Mouse (Mus musculus): Measurements from ENCODE around the gene Sgf29. TPM values are rescaled to one million over a fixed set of nuclear protein-coding genes. Genes with fewer than 3 reads are reported as not detected.

The Sgf29 gene
- total and polyA plus RNA-seq, 2 experiments from 2014 or later = 20.7 to 25.3 TPM

DNA sequence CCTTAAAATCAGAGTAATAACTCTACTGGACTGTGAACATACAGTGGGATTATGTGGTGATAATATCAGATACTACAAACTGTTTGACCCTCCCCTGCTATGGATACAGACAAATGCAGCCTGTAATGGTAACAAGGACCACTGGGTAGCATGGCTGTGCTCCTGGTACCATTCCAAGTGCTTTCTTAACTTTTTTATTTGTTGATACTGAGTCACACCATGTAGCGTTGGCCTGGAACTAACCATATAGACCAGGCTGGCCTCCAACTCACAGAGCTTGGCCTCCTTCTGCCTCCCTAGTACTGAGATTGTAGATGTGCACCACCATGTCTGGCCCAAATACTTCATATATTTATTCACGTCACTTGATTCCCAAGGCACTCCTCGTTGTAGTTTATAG, 16.2 kb downstream of the Sgf29 start:
- 85% methylated on average over 3 of the region's 3 CpGs for WGBS

DNA sequence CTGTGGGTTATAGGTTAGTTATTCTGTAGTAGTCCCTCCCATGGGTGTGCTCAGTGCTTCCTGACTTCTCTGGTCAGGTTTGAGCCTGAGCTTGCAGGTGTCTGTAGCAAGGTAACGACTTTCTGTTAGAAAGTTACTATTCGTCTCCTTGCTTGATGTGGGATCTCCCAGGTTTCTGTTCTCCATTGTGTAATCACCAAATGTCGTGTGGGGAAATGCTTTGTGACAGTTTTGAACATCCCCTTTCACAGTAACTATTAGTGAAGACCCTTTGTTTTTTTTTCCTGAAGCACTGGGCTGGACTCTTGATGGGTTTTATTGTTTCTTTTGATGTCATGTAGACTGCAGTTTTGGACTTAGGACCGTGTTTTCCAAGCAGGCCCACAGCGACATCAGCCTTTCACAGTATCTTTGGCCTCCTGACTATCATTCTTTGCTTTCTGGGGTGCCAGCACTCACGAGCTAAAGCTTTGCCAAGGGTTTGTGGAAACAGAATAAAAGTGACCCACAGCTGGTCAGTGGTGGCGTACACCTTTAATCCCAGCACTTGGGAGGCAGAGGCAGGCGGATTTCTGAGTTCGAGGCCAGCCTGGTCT, 18.5 kb downstream of the Sgf29 start:
- Histone ChIP-seq H3K27me3 (ENCODE audit: control insufficient read depth, insufficient read depth, low read length) (no peaks in the 10 kb centered on the region), H3K36me3 (replicated peaks; ENCODE audit: control insufficient read depth, insufficient read depth, low read length) (peaks cover 31% of the 10 kb centered on the region), H3K4me2 (ENCODE audit: low read depth, low read length) (no peak overlapping the region), H3K4me3 (ENCODE audit: low read depth, low read length) (no peak overlapping the region), H3K27ac (ENCODE audit: low read depth) (peak overlapping the region; percentile 84), H3K4me1 (ENCODE audit: control insufficient read depth, insufficient read depth) (no peaks in the 10 kb centered on the region), H3K9ac (replicated peaks; ENCODE audit: low read depth, low read length) (no peak overlapping the region), H3K9me3 (replicated peaks; ENCODE audit: control insufficient read depth, low read length) (no peaks in the 10 kb centered on the region)
- no peak for DNase-seq (ENCODE audit: low spot score)
- 73% methylated on average over 9 of the region's 9 CpGs for WGBS
- TF ChIP-seq EP300 (IDR thresholded peaks at IDR 0.05; ENCODE audit: low read depth) (no peak), CTCF (IDR thresholded peaks at IDR 0.05; ENCODE audit: low read depth) (no peak)
- ATAC-seq (ENCODE audit: insufficient read depth, low read depth) = no peak

More for the DNA sequence above, 16.2 kb downstream of the Sgf29 start:
- Histone ChIP-seq H3K36me3 (replicated peaks; ENCODE audit: control insufficient read depth, insufficient read depth, low read length) (peaks cover 26% of the 10 kb centered on the region), H3K9ac (replicated peaks; ENCODE audit: low read depth, low read length) (no peak overlapping the region), H3K27ac (ENCODE audit: low read depth) (no peak overlapping the region), H3K4me3 (ENCODE audit: low read depth, low read length) (no peak overlapping the region), H3K4me2 (ENCODE audit: low read depth, low read length) (no peak overlapping the region), H3K9me3 (replicated peaks; ENCODE audit: control insufficient read depth, low read length) (no peaks in the 10 kb centered on the region), H3K4me1 (ENCODE audit: control insufficient read depth, insufficient read depth) (no peaks in the 10 kb centered on the region), H3K27me3 (ENCODE audit: control insufficient read depth, insufficient read depth, low read length) (no peaks in the 10 kb centered on the region)
- no peak for DNase-seq (ENCODE audit: low spot score)
- no peak for TF ChIP-seq EP300 (IDR thresholded peaks at IDR 0.05; ENCODE audit: low read depth)
- no peak for TF ChIP-seq CTCF (IDR thresholded peaks at IDR 0.05; ENCODE audit: low read depth)
- ATAC-seq (ENCODE audit: insufficient read depth, low read depth) = no peak

DNA sequence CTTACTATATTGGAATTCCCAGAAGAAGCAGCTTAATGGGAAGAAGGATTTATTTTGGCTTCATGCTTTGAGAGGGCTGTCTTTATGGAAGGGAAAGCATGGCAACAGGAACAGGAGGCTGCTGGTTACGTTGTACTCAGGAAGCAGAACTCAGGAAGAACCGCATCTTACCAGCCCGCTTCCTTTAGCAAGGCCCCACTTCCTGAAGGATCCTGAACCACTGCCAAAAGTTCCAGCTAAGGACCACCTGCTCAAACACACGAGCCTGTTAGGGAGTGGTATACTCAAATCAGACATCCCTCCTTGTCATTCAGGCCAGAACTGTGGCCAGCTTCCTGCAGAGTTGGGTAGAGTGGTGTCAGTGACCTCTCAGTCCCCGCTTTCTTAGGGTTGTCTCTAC, 19.3 kb downstream of the Sgf29 start:
- no peak for TF ChIP-seq CTCF (IDR thresholded peaks at IDR 0.05; ENCODE audit: low read depth)
- 0 out of 2 replicates have a peak, but pooled peaks have one; percentile 44 for TF ChIP-seq EP300 (IDR thresholded peaks at IDR 0.05; ENCODE audit: low read depth)
- Histone ChIP-seq H3K9ac (replicated peaks; ENCODE audit: low read depth, low read length) (no peak overlapping the region), H3K27ac (ENCODE audit: low read depth) (peak overlapping the region; percentile 84), H3K4me3 (ENCODE audit: low read depth, low read length) (no peak overlapping the region), H3K9me3 (replicated peaks; ENCODE audit: control insufficient read depth, low read length) (no peaks in the 10 kb centered on the region), H3K4me1 (ENCODE audit: control insufficient read depth, insufficient read depth) (no peaks in the 10 kb centered on the region), H3K4me2 (ENCODE audit: low read depth, low read length) (no peak overlapping the region), H3K36me3 (replicated peaks; ENCODE audit: control insufficient read depth, insufficient read depth, low read length) (peaks cover 32% of the 10 kb centered on the region), H3K27me3 (ENCODE audit: control insufficient read depth, insufficient read depth, low read length) (no peaks in the 10 kb centered on the region)
- ATAC-seq (ENCODE audit: insufficient read depth, low read depth) (peak; percentile 41; the same call in 1 of the 2 replicates), DNase-seq (ENCODE audit: low spot score) (peak; percentile 41)
- 48% methylated on average over 5 of the region's 5 CpGs for WGBS

DNA sequence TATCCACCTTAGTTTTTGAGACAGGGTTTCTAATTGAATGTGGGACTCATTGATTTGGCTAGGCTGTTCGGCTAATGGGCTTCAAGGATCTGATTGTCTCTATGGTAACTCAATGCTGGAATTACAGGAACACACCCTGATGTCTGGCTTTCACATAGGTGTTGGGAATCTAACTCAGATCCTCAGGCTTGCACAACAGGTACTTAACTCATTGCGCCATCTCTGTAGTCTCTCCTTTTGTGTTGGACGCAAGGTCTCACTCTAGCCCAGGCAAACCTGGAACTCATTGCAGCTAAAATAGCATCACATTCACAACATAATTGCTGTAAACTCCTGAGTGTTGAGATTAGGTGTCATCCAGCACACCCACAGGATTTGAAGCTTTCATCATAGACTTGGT, 21.0 kb downstream of the Sgf29 start:
- H3K9me3 ChIP-seq (replicated peaks; ENCODE audit: control insufficient read depth, low read length) = no peaks in the 10 kb centered on the region
- no peak overlapping the region for H3K9ac ChIP-seq (replicated peaks; ENCODE audit: low read depth, low read length)
- no peak for TF ChIP-seq CTCF (IDR thresholded peaks at IDR 0.05; ENCODE audit: low read depth)
- TF ChIP-seq EP300 (IDR thresholded peaks at IDR 0.05; ENCODE audit: low read depth) = no peak
- 86% methylated on average over 3 of the region's 3 CpGs for WGBS
- H3K4me1 ChIP-seq (ENCODE audit: control insufficient read depth, insufficient read depth) = no peaks in the 10 kb centered on the region
- DNase-seq (ENCODE audit: low spot score) (no peak), ATAC-seq (ENCODE audit: insufficient read depth, low read depth) (no peak)
- no peaks in the 10 kb centered on the region for H3K27me3 ChIP-seq (ENCODE audit: control insufficient read depth, insufficient read depth, low read length)
- no peak overlapping the region for H3K27ac ChIP-seq (ENCODE audit: low read depth)
- H3K4me2 ChIP-seq (ENCODE audit: low read depth, low read length) = no peak overlapping the region
- peaks cover 23% of the 10 kb centered on the region for H3K36me3 ChIP-seq (replicated peaks; ENCODE audit: control insufficient read depth, insufficient read depth, low read length)
- no peak overlapping the region for H3K4me3 ChIP-seq (ENCODE audit: low read depth, low read length)

DNA sequence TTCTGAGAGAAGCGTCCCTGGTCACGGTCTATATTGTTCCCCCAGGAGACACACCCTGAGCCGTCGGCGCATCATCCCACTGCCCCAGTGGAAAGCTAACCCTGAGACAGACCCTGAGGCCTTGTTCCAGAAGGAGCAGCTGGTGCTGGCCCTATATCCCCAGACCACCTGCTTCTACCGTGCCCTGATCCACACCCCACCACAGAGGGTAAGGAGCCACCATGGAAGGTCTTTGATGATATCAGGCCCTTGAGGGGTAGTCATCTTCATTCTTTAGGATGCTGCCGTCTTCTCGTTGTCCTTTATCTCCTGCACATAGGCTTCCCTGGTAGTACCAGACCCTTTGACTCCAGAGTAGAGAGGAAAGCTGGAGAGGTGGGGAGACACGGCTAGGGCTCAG, 23.0 kb downstream of the Sgf29 start:
- no peak for ATAC-seq (ENCODE audit: insufficient read depth, low read depth)
- no peak overlapping the region for H3K4me3 ChIP-seq (ENCODE audit: low read depth, low read length)
- H3K27ac ChIP-seq (ENCODE audit: low read depth) = no peak overlapping the region
- H3K4me1 ChIP-seq (ENCODE audit: control insufficient read depth, insufficient read depth) = peaks cover 6% of the 10 kb centered on the region
- no peak overlapping the region for H3K4me2 ChIP-seq (ENCODE audit: low read depth, low read length)
- DNase-seq (ENCODE audit: low spot score) = no peak
- peaks cover 19% of the 10 kb centered on the region; the same call in 1 of the 2 replicates for H3K36me3 ChIP-seq (replicated peaks; ENCODE audit: control insufficient read depth, insufficient read depth, low read length)
- H3K9me3 ChIP-seq (replicated peaks; ENCODE audit: control insufficient read depth, low read length) = no peaks in the 10 kb centered on the region
- H3K9ac ChIP-seq (replicated peaks; ENCODE audit: low read depth, low read length) = no peak overlapping the region
- H3K27me3 ChIP-seq (ENCODE audit: control insufficient read depth, insufficient read depth, low read length) = no peaks in the 10 kb centered on the region
- TF ChIP-seq EP300 (IDR thresholded peaks at IDR 0.05; ENCODE audit: low read depth) (no peak), CTCF (IDR thresholded peaks at IDR 0.05; ENCODE audit: low read depth) (no peak)
- WGBS = 90% methylated on average over 9 of the region's 9 CpGs

DNA sequence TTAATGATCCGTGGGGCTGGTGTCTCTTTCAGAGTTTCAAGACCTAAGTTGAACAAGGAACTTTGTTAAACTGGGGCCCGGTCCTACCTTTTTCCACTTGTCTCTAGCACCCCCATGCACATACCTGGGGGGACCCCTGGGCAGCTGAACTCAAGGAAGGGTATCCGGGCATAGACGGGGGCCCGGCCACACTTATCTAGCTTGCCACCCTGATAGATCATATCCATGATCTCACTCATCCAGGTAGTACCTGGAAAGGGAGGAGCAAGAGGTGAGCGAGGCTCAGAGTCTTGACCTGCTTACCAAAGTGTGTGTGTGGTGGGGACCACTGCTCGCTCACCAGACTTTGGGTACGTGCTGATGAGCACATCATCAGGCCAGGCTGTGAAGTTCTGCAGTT, 26.0 kb downstream of the Sgf29 start:
- H3K4me2 ChIP-seq (ENCODE audit: low read depth, low read length) = peak overlapping the region; percentile 47
- ATAC-seq (ENCODE audit: insufficient read depth, low read depth) (no peak), DNase-seq (ENCODE audit: low spot score) (no peak)

More for the DNA sequence above, 26.0 kb downstream of the Sgf29 start:
- peaks cover 6% of the 10 kb centered on the region for H3K4me1 ChIP-seq (ENCODE audit: control insufficient read depth, insufficient read depth)
- H3K9me3 ChIP-seq (replicated peaks; ENCODE audit: control insufficient read depth, low read length) = no peaks in the 10 kb centered on the region
- 90% methylated on average over 8 of the region's 8 CpGs for WGBS
- H3K4me3 ChIP-seq (ENCODE audit: low read depth, low read length) = no peak overlapping the region
- peak overlapping the region; percentile 86; the same call in 1 of the 2 replicates for H3K27ac ChIP-seq (ENCODE audit: low read depth)
- no peak overlapping the region for H3K9ac ChIP-seq (replicated peaks; ENCODE audit: low read depth, low read length)
- H3K27me3 ChIP-seq (ENCODE audit: control insufficient read depth, insufficient read depth, low read length) = no peaks in the 10 kb centered on the region
- TF ChIP-seq EP300 (IDR thresholded peaks at IDR 0.05; ENCODE audit: low read depth) = no peak
- H3K36me3 ChIP-seq (replicated peaks; ENCODE audit: control insufficient read depth, insufficient read depth, low read length) = peaks cover 12% of the 10 kb centered on the region; the same call in 1 of the 2 replicates
